Mouse (Mus musculus) adrenal gland, postnatal 25 days (tissue): ENCODE results near the gene Gatd1. TPM values are rescaled to one million over a fixed set of nuclear protein-coding genes. Genes with fewer than 3 reads are reported as not detected.
A peak's percentile ranks its signal among the peaks of the same experiment; 100 is the strongest.

Experiments used
- DNase-seq: peaks from one replicate; pipeline ENCODE4 v3.0.0; 2021; ENCODE audit warnings: mixed read lengths
- total RNA-seq: library from RNA; stranded (reverse); gene quantifications from 2 replicates; pipeline ENCODE4 v1.2.3, GENCODE M21; 2021

The Gatd1 gene
- total RNA-seq, 1 experiment from 2014 or later, result 58.9 TPM

DNA sequence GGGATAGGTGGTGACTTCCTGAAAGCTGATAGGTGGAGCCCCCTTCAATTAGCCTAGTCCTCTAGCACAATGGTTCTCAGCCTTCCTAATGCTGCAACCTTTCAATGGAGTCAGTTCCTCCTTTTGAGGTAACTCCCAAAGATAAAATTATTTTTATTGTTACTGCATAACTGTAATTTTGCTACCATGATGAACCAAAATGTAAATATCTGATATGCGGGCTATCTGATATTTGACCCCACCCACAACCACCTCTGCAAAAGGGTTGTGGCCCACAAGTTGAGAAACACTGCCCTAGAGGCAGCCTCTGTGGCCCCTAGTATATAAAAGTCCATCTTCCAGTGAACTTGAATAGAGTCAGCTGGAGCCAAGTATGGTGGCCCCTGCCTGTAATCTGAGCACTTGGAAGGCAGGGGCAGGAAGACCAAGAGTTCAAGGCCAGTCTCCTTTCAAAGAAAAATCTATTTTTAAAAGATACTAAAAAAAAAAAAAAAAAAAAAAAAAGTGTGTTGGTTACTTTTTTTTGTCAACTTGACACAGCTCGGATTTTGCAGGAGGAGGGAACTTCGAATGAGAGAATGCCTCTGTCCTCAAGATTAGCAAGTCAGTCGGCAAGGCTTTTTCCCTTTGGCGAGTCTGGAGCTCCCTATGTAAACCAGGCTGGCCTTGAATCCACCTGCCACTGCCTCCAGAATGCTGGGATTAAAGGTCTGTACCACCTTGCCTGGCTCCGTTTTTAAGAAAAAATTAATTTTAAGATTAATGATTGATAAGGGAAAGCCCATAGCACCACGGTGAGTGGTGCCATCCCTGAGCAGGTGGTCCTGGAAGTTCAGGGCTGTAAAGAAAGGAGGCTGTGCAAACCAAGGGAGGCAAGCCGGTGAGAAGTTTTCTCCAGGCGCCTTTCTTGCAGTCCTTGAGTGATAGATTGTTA is 23.3 kb downstream of the Gatd1 start:
- DNase-seq, result no peak

DNA sequence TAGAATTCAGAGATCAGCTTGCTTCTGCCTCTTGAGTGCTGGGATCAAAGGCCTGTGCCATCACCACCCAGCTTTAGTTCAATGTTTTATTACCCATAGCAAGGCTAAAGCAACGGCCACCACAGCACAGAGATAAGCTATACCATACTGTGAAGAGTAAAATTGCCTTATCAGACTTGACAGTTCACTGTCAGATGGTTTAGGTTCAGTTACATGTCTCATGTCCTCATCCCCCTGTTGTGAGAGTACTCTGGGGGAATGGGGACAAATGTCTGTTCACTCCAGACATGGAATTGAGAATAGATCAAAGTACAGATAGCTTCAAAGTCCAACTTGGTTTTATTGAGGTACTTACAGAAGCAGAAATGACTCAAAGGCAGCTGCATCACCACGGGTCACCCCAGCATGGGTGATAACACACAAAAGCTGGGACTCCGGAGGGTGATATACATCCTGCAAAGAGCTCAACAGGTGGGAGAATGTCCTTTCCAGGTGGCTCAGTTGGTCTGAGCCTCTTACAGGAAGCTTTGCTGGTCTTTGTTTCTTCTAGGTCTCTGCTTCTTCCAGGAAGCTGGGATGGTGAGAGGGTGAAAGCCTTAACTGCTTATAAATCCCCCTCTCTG is 25.3 kb downstream of the Gatd1 start:
- DNase-seq, result no peak

DNA sequence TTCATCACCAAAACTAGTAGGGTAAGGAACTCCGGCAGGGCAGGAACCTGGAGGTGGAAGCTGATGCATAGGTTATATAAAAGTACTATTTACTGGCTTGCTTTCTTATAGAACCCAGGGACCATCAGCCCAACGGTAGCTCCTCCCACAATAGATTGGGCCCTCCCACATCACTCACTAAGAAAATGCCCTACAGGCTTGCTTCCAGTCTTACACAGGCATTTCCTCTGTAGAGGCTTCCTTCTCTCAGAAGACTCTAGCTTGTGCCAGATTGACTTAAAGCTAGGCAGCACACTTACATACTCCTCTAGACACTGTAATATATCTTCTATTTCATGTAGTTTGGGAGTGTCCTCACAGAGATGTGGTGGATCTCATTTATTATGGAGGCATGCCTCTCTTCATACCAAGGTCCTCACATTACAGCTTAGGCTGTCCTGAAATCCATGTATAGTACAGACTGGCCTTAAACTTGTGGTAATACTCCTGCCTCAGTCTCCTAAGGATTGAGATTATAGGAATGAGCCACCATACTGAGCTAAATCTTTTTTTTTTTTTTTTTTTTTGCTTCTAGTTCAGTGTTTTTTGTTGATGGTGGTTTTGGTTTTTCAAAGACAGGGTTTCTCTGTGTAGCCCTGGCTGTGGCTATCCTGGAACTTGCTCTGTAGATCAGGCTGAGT is 26.0 kb downstream of the Gatd1 start:
- DNase-seq, result no peak

DNA sequence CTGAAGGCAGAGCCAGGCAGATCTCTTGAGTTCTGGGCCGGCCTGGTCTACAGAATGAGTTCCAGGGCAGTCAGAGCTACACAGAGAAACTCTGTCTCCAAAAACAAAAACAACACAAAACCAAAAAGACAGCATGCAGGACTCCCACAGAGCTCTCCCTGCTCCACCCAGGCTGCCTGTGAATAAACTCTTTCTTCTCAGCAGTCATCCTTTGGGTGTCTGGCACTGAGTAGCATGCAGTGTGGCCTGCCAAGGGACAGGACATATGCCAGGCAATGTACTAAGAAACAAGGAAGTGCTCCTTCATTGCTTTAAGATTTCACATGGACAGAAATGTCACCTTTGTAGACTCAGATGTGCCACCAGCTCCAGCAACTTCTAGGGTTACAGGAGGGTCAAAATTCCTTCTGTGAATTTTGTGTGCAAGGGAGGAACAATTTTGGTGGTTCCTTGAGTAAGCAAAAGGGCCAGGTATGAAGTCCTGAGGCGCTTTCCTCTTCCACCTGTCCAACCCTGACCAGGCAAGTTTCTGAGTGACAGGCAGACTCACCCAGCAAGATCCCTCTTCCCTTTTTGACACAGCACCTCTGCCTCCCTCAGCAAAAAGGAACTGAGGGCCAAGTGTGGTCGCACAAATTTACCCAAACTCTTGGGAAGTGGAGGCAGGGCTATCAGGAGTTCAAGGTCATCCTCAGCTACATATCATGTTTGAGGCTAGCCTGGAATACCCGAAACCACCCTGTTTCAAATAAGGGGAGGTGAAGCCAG is 32.7 kb downstream of the Gatd1 start:
- no peak for DNase-seq

DNA sequence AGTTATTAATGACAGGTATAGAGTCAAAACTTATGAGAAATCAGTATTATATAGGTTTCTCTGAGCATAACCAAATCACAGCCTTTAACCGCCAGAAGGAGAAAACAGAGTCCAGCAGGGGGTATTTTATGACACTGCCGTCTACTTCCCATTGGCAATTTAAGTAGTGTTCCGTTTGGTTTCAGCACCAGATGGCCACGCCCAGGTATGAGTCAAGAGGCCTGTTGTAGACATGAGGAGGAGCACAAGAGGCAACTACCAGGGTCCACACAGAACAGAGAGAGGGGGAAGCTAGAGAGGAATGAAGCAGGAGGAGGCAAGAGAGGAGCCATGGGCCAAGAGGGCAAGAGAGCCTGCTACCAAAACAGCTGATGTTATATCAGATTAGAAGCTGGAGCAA is 34.4 kb downstream of the Gatd1 start:
- DNase-seq, result no peak

DNA sequence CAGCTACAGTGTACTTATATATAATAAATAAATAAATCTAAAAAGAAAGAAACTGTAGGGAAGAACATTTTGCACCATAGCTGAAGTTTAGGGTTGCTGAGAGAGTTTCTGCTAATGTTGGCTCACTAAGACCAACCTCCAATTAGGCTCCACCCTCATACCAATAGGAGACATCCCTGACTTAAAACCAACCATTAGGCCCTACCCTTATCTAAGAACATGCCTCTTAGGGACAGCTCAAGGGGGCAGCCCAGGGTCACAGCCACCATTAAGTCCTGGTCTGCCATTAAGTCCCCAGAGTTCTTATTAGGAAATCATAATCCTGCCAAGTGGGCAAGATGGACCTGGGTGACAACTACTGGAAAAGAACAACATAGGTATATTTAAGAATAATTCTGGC is 39.5 kb downstream of the Gatd1 start:
- DNase-seq, result no peak

DNA sequence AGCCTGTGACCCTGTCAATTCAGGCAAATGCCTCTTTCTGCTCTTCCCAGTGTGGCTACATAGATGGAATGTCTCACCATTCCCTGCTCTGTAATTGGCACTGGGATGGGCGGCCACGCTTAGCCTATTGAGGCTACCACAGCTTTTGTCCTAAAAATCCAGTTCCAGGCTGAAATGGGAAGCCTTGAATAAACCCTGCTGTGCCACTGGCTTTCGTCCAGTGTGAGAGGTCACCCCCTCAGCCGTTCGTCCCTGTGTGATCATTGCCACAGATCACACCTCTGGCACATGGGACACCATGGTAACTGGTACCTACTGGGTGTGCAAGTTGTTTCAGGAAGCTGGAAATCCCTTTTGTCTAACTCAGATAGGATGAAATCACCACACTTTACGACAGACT is 40.3 kb downstream of the Gatd1 start:
- peak; percentile 32 for DNase-seq

DNA sequence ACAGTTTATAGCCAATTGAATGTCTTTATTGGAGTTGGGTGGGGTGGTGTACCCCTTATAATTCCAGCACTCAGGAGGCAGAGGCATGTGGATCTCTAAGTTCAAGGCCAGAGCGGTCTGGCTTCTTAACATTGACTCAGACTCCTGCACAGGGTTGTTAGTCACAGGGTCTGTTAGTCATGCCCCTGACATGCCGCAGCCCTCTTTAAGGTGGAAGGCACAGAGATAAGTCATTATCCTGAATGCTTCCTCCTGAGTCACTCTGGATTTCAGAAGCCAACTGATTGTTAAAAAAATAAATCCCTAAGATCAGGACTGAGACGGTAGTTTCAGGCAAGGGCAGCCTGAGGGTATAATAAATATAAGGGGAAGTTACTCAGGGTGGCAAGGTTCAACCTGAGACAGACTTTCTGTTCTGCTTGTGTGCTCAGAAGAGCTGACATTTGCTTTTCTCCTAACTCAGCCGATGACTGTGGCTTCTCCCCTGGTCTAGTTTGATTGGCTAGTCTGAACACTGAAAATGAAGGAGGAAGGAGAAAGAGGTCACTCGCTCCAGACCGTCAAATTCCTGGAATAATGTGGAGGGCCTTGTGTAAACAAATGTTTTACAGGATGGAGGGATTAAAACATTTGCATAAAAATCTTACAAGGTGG is 41.9 kb downstream of the Gatd1 start:
- DNase-seq, result no peak

DNA sequence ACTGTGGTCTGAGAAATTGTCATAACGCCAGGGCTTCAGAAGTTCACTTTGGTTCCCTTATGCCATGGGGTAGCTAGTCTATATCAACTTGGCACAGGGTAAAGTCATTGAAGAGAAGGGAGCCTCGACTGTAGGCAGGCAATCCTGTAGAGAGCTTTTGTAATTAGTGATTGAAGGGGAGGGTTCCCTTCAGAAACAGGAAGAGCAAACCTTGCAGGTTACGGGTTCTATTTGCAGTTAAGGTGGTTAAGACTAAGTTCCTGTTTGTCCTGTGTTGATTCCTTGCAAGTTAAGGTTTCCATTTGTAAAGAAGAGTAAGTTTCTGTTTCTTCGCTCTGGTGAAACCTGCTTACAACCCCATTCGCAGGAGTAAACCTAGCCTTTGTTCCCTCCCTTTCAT is 44.0 kb downstream of the Gatd1 start:
- DNase-seq, result no peak

DNA sequence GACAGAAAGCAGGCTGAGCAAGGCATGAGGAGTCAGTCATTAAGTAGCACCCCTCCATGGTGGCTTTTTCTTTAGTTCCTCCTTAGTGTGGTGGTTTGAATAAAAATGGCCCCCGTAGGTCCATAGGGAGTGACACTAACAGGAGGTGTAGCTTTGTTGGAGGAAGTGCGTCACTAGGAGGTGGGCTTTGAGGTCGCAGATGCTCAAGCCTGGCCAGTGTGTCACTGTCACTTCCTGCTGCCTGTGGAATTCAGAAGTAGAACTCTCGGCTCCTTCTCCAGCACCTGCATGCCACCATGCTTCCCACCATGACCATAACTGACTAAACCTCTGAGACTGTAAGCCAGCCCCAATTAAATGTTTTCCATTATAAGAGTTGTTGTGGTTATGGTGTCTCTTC is 46.6 kb downstream of the Gatd1 start:
- no peak for DNase-seq

DNA sequence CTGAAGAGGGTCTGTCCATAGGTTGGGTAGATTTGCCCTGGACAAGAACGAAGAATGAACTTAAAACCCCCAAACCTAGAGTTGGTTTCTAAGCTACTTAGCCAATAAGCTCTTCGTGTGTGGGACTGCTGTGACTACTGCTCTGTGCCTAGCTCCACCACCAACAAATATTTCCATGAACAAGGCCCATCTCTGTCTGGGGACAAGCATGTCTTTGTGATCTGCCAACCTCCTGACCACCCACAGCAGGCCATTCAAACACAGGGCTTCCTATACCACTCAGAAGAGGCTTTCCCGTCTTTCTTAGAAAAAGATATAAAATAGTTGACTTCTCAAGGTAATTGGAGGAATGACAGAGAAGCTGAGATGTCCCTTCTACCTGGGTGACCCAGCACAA is 48.9 kb downstream of the Gatd1 start:
- DNase-seq, result no peak

DNA sequence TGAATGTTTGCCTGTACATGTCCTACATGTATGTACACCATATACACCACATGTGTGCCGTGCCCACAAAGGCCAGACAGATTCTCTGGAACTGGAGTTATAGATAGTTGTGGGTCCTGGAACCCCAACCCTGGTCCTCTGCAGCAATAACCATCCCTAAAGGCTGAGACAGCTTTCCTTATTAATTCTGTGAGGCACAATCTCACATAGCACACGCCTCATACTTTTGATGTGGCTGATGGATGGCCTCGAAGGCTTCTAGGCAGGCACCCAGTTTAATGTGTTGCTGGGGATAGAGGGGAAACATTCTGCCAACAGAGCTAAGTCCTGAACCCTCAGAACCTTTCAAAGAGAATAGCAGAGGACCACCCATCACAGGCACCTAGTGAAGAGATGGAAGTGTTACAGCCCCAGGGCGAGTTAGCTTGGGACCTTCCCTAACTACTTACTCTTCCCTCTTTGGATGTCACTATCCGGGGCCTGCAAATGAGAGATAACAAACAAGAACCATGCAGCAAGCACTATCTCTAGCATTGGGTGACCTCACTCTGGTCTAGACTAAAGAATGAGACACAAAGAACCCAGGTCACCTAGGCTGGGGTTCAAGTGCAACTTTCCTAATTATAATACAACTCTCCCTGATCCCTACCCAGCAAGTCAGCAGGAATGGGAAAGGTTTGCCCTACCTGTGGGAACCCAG is 49.4 kb downstream of the Gatd1 start:
- no peak for DNase-seq

DNA sequence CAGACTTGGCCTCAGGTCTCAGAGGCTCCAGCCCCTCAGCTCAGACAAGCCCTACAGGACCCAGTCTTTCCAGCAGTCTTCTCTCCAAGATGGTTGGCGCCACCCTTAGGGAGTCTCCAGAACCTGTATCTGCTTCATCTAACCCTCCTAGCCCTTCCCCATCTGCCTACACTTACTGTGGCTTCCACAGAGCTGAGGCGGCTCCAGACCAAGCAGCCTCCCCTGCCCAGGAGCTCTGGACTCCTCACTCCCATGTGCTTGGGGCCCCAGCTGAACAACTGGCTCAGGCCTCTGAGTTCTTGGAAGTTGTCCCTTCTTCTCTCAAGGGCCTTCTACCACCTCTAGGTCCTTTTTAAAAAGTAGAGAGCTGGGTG is 50.2 kb downstream of the Gatd1 start:
- no peak for DNase-seq

DNA sequence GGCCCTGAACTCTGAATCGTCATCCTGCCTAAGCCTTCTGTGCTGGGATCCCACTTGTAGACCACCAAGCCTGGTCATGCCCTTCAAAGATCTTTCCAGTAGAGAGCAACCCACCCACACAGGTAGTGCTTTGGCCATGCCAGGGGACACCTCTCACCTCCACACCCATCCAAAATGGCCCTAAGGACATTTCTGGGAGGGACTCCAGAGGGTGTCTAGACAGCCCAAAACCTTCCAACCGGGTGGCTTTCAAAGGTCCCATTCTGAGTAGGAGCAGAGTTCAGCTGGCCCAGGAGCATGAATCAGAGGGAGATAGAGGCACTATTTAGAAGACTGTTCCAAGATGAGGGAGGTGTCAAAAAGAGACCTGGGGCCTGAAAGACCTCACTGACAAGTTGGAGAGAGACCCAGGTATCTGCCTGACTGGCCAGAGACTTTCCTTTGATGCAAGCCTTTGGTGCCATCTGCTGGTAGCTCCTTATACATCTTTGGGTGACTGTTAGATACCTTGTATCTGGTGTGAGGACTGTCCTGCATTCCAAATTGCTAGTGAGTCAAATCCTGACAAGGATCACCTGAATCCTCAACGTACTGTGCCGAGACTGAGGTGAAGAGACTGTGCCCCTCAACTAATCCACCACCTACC is 50.7 kb downstream of the Gatd1 start:
- DNase-seq, result peak; percentile 61

DNA sequence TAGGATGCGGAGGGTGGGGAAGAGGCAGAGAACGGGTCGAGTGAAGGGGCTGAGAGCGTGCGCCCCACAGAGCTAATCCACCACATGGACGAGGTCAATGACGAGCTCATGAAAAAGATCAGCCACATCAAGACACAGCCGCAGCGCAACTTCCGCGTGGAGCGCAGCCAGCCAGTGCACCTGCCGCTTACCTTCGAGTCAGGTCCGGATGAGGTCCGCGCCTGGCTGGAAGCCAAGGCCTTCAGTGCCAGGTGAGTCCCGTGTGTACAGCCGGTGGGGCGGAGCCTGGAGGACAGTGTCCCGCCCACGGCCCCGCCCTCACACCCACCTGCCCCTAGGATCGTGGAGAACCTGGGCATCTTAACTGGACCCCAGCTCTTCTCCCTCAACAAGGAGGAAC is 52.4 kb downstream of the Gatd1 start:
- DNase-seq, result no peak

Other genes starting within 250 kb of the Gatd1 start
- gene Rnh1, start 241.3 kb downstream of the Gatd1 start, total RNA-seq, result 298 and 356 TPM in 2 replicates
- gene Hras, start 220.1 kb downstream of the Gatd1 start, total RNA-seq, result 64.8 and 88.0 TPM in 2 replicates
- 6.4 and 10.8 TPM in 2 replicates for gene Lrrc56, start 220.0 kb downstream of the Gatd1 start, total RNA-seq
- gene Lmntd2, start 200.1 kb downstream of the Gatd1 start, total RNA-seq, result 0.39 TPM in 1 of 2 replicates, not detected in the other
- gene Rassf7, start 198.3 kb downstream of the Gatd1 start, total RNA-seq, result 5.7 and 8.0 TPM in 2 replicates
- gene Phrf1, start 185.4 kb downstream of the Gatd1 start, total RNA-seq, result 83.3 and 83.9 TPM in 2 replicates
- gene Irf7, start 147.7 kb downstream of the Gatd1 start, total RNA-seq, result 7.8 and 10.4 TPM in 2 replicates
- gene Cdhr5, start 137.3 kb downstream of the Gatd1 start, total RNA-seq, result 14.4 and 16.5 TPM in 2 replicates
- not detected in 2 replicates for gene Sct, start 135.0 kb downstream of the Gatd1 start, total RNA-seq
- gene Drd4, start 122.1 kb downstream of the Gatd1 start, total RNA-seq, result not detected in 2 replicates
- gene Deaf1, start 86.4 kb downstream of the Gatd1 start, total RNA-seq, result 33.8 and 45.4 TPM in 2 replicates
- gene Tmem80, start 86.4 kb downstream of the Gatd1 start, total RNA-seq, result 34.1 and 43.2 TPM in 2 replicates
- gene Eps8l2, start 75.3 kb downstream of the Gatd1 start, total RNA-seq, result 1.6 and 2.6 TPM in 2 replicates
- gene Taldo1, start 21.9 kb downstream of the Gatd1 start, total RNA-seq, result 629 and 681 TPM in 2 replicates
- 0.57 and 1.3 TPM in 2 replicates for gene Cend1, start 15.4 kb upstream of the Gatd1 start, total RNA-seq
- gene Slc25a22, start 23.8 kb upstream of the Gatd1 start, total RNA-seq, result 95.6 and 102 TPM in 2 replicates
- 3.0 and 3.3 TPM in 2 replicates for gene Pidd1, start 29.9 kb upstream of the Gatd1 start, total RNA-seq
- 917 and 919 TPM in 2 replicates for gene Rplp2, start 33.2 kb upstream of the Gatd1 start, total RNA-seq
- gene Pnpla2, start 41.1 kb upstream of the Gatd1 start, total RNA-seq, result 538 and 617 TPM in 2 replicates
- gene Cracr2b, start 47.0 kb upstream of the Gatd1 start, total RNA-seq, result 9.9 and 13.5 TPM in 2 replicates
- gene Cd151, start 53.3 kb upstream of the Gatd1 start, total RNA-seq, result 287 and 310 TPM in 2 replicates
- gene Polr2l, start 61.0 kb upstream of the Gatd1 start, total RNA-seq, result 89.5 and 102 TPM in 2 replicates
- 70.9 and 99.3 TPM in 2 replicates for gene Tspan4, start 61.1 kb upstream of the Gatd1 start, total RNA-seq
- 50.5 and 57.8 TPM in 2 replicates for gene Chid1, start 125.7 kb upstream of the Gatd1 start, total RNA-seq
- gene Ap2a2, start 148.0 kb upstream of the Gatd1 start, total RNA-seq, result 53.4 and 53.8 TPM in 2 replicates
- gene Muc6, start 241.2 kb upstream of the Gatd1 start, total RNA-seq, result not detected in 2 replicates